Mouse (Mus musculus): ENCODE measurements around the gene 1700056E22Rik. TPM values are rescaled to one million over a fixed set of nuclear protein-coding genes. Genes with fewer than 3 reads are reported as not detected.

The 1700056E22Rik gene
- polyA plus RNA-seq (2015; fragmentation: Nextera tagmentation; extraction: Ambion mirVana) = 0.94 and 1.6 TPM in 2 replicates

DNA sequence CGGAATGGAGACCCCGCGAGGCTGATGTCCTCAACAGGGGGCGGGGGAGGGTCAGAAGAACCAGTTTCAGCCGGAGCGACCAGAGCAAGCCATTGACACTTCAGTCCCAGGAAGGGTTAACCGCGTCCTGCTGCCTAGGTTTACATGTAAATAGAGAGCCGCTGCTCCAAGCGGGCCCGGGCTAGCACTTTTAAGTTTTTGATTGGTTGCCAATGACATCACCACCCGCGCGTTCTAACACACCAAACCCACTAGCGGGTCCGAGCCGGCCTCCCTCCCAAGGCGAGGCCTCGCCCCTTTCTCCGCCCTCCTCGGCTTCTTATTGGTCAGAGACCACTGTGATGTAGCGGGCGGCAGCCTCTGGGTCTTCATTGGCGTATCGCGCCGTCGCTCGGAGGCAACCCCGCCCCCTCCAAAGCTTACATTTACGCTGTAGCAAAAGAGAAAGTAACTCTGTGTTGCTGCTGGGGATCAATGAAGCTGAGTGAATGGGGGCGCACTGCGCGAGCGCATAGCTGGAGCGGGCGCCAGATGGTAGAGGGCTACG is at the start of gene 1700056E22Rik:
TSS of gene 1700056E22Rik (minus strand) at position 291 of the 547 bp plus-strand sequence.
- H3K4me1 ChIP-seq (replicated peaks) = peaks cover 36% of the 10 kb centered on the region
- peak; percentile 99 for ATAC-seq
- H3K27me3 ChIP-seq = no peaks in the 10 kb centered on the region
- peak within 1 kb of the TSS; percentile 77 for H3K4me2 ChIP-seq (replicated peaks)
- no peaks in the 10 kb centered on the region; the same call in 1 of the 2 replicates for H3K36me3 ChIP-seq
- H3K9me3 ChIP-seq = no peaks in the 10 kb centered on the region
- H3K27ac ChIP-seq = peak within 1 kb of the TSS; percentile 94
- peak within 1 kb of the TSS; percentile 80 for H3K9ac ChIP-seq (replicated peaks)
- H3K4me3 ChIP-seq (replicated peaks) = peak within 1 kb of the TSS; percentile 62
- under 1% methylated on average over 38 of the region's 38 CpGs for WGBS

DNA sequence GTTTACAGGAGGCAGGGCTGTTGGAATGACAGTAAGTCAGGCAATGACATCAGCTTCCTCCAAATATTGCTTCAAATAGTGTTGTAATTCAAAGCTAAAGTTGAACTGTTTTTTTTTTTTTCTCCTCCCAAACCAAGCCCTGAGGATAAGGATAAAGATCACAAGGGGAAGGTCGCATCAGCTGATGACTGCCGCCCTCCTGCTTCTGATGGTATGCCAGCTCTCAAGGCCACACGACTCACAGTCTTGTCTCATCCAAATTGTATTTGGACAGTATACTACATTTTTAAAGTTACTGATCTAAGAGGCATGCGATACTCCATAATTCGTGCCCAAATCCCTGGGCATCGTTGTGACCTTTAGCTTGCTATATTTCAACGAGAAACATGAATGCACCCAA is 49.1 kb upstream of the 1700056E22Rik start:
- no peaks in the 10 kb centered on the region for H3K36me3 ChIP-seq
- 91% methylated on average over 7 of the region's 7 CpGs for WGBS
- no peak for ATAC-seq
- no peaks in the 10 kb centered on the region for H3K9me3 ChIP-seq
- H3K4me2 ChIP-seq (replicated peaks) = no peak overlapping the region
- H3K4me1 ChIP-seq (replicated peaks) = no peaks in the 10 kb centered on the region
- H3K4me3 ChIP-seq (replicated peaks) = no peak overlapping the region
- H3K27ac ChIP-seq = no peak overlapping the region
- no peak overlapping the region for H3K9ac ChIP-seq (replicated peaks)
- H3K27me3 ChIP-seq = no peaks in the 10 kb centered on the region

DNA sequence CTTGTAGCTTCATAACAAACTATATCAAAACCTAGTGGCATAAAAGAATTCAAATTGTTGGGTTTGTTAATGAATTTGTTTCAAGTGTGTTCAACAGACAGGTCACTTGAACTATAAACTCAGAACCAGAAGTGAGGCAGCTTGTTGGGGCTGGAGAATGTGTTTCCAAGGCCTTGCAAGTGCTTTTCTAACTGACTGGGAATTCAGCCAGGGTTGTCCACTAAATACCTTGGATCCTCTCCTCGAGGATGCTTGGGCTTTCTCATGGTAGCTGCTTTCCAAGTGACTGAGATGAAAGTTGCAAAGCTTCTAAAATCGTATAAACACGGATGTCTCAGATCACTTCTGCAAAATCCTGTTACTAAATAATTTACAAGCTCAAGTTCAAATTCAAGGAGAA is 48.6 kb upstream of the 1700056E22Rik start:
- no peak overlapping the region for H3K27ac ChIP-seq
- no peaks in the 10 kb centered on the region for H3K27me3 ChIP-seq
- H3K9me3 ChIP-seq = no peaks in the 10 kb centered on the region
- no peak for ATAC-seq
- H3K4me1 ChIP-seq (replicated peaks) = no peaks in the 10 kb centered on the region
- no peak overlapping the region for H3K4me2 ChIP-seq (replicated peaks)
- no peak overlapping the region for H3K9ac ChIP-seq (replicated peaks)
- H3K4me3 ChIP-seq (replicated peaks) = no peak overlapping the region
- WGBS = 79% methylated on average over 3 of the region's 3 CpGs
- no peaks in the 10 kb centered on the region for H3K36me3 ChIP-seq

DNA sequence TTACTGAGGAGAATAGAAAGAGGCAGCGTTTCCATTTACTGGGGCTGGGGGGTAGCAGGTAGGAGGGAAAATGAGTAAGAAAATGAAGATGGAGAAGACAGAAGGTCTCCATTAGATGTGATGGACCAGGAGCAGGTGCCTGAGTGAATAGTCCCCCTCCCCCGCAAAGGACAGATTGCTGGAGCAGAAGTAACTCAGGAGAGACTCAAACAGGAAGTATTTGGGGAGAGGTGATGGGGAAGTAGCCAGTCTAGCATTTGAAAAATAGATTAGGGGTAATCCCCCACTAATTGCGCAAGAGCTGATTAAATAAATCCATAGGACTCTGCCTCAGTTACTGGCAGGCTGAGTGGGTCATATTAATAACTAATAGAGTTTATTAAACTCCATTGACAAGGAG is 45.2 kb upstream of the 1700056E22Rik start:
- Histone ChIP-seq H3K27me3 (no peaks in the 10 kb centered on the region), H3K4me3 (replicated peaks) (no peak overlapping the region), H3K36me3 (peaks cover 6% of the 10 kb centered on the region; the same call in 1 of the 2 replicates), H3K4me2 (replicated peaks) (no peak overlapping the region), H3K4me1 (replicated peaks) (no peaks in the 10 kb centered on the region; the same call in 1 of the 2 replicates), H3K27ac (no peak overlapping the region), H3K9ac (replicated peaks) (no peak overlapping the region), H3K9me3 (no peaks in the 10 kb centered on the region)
- no peak for ATAC-seq
- 88% methylated on average over 3 of the region's 3 CpGs for WGBS

DNA sequence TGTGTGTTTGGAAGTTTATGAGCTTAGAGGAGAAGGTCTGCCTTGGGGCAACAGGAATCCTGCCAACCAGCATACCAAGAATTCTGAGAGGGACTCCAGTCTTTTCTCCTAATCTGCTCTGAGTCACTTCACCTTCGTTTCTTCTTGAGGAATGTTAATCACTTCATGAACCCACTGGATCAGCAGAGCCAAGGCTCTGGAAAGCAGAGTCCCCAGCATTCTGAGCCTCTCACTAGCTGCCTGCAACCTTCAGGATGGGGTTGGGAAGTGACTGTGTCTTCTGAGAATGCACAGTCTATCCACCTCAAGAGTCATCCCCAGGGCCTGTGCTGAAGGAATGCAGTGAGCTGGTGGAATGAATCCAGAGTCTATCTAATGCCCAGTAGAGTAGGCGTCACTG is 42.7 kb upstream of the 1700056E22Rik start:
- Histone ChIP-seq H3K4me3 (replicated peaks) (no peak overlapping the region), H3K9me3 (no peaks in the 10 kb centered on the region), H3K27me3 (no peaks in the 10 kb centered on the region), H3K4me1 (replicated peaks) (no peaks in the 10 kb centered on the region; the same call in 1 of the 2 replicates), H3K9ac (replicated peaks) (no peak overlapping the region), H3K27ac (no peak overlapping the region), H3K36me3 (peaks cover 18% of the 10 kb centered on the region), H3K4me2 (replicated peaks) (no peak overlapping the region)
- WGBS = 70% methylated on average over 2 of the region's 2 CpGs
- ATAC-seq = no peak

DNA sequence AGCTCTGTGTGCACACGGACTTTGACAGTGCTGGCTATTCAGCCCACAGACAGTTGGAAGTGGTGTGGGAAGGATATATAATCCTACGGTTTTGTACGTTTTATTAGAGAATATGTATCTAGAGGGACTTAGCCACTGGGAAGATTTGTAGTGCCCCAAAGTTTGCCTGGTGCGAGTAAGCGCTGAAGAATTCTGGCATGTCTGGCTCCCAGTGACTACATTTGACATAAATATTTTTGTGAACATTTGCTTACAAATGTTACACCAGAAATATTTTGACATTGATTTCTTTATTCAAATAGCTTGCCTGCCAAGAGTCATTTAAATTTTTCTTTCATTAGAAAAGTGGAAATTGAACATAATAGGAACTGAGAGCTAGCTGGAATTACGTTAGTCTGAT is 42.0 kb upstream of the 1700056E22Rik start:
- H3K27me3 ChIP-seq = no peaks in the 10 kb centered on the region
- no peak for ATAC-seq
- peaks cover 24% of the 10 kb centered on the region for H3K36me3 ChIP-seq
- no peak overlapping the region for H3K9ac ChIP-seq (replicated peaks)
- H3K4me3 ChIP-seq (replicated peaks) = no peak overlapping the region
- H3K27ac ChIP-seq = no peak overlapping the region
- no peaks in the 10 kb centered on the region for H3K9me3 ChIP-seq
- no peaks in the 10 kb centered on the region; the same call in 1 of the 2 replicates for H3K4me1 ChIP-seq (replicated peaks)
- WGBS = 90% methylated on average over 6 of the region's 6 CpGs
- H3K4me2 ChIP-seq (replicated peaks) = no peak overlapping the region

DNA sequence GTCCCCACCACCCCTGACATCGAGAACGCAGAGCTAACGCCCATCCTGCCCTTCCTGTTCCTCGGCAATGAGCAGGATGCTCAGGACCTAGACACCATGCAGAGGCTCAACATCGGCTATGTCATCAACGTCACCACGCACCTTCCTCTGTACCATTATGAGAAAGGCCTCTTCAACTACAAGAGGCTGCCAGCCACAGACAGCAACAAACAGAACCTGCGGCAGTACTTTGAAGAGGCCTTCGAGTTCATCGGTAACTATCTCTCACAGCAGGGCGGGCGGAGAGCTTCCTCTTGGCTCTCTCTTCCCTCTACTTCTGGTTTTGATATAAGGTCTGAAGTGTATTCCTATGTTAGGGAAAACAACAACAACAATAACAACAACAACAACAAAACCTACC is 34.9 kb upstream of the 1700056E22Rik start:
- no peaks in the 10 kb centered on the region for H3K9me3 ChIP-seq
- no peak overlapping the region for H3K27ac ChIP-seq
- WGBS = 95% methylated on average over 12 of the region's 12 CpGs
- peaks cover 20% of the 10 kb centered on the region for H3K4me1 ChIP-seq (replicated peaks)
- no peak overlapping the region for H3K4me3 ChIP-seq (replicated peaks)
- no peak for ATAC-seq
- no peak overlapping the region for H3K9ac ChIP-seq (replicated peaks)
- H3K27me3 ChIP-seq = no peaks in the 10 kb centered on the region
- H3K36me3 ChIP-seq = peaks cover 33% of the 10 kb centered on the region
- H3K4me2 ChIP-seq (replicated peaks) = no peak overlapping the region

DNA sequence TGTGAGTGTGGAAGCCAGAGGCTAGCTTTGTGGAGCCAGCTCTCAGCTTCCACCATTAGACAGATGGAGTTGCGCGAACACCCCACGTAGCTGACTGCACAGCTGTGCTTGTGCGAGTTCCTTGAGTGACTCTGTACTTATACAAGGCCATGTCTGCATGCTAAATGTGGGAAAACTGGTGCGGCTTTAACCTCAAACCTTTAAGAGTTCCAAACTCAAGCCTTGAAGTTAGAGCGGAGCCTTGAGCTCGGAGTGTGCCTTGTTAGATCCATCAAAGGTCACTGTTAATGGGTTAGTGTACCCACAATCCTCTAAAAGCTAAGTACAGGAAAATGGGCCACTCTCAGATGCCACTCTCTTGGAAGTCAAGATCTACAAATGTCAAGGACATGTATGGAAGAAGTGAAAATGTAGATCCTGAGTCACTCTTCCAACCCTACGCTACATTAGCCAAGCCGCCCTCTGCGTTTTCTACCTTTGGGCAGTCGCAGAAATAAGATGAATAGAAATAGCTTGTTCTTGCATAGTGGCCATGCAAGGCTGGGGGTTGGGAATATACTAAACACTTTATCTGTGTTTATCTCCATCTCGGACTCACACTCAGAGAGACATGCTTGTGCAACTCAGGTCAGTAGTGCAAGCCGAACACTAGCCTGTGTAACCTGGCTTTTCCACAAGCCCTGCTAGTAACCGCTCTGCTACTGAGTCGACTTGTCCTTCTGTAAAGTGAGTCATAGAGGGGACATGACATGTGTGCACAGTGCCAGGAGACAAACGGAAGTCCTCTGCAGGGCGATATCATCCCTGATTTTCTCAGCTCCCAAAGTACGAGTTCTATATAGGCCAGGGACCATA is 33.8 kb upstream of the 1700056E22Rik start:
- no peak for ATAC-seq
- 95% methylated on average over 18 of the region's 18 CpGs for WGBS
- H3K4me2 ChIP-seq (replicated peaks) = no peak overlapping the region
- peaks cover 20% of the 10 kb centered on the region for H3K4me1 ChIP-seq (replicated peaks)
- no peak overlapping the region for H3K9ac ChIP-seq (replicated peaks)
- peaks cover 26% of the 10 kb centered on the region for H3K36me3 ChIP-seq
- H3K27ac ChIP-seq = no peak overlapping the region
- no peaks in the 10 kb centered on the region for H3K27me3 ChIP-seq
- no peaks in the 10 kb centered on the region for H3K9me3 ChIP-seq
- H3K4me3 ChIP-seq (replicated peaks) = no peak overlapping the region

DNA sequence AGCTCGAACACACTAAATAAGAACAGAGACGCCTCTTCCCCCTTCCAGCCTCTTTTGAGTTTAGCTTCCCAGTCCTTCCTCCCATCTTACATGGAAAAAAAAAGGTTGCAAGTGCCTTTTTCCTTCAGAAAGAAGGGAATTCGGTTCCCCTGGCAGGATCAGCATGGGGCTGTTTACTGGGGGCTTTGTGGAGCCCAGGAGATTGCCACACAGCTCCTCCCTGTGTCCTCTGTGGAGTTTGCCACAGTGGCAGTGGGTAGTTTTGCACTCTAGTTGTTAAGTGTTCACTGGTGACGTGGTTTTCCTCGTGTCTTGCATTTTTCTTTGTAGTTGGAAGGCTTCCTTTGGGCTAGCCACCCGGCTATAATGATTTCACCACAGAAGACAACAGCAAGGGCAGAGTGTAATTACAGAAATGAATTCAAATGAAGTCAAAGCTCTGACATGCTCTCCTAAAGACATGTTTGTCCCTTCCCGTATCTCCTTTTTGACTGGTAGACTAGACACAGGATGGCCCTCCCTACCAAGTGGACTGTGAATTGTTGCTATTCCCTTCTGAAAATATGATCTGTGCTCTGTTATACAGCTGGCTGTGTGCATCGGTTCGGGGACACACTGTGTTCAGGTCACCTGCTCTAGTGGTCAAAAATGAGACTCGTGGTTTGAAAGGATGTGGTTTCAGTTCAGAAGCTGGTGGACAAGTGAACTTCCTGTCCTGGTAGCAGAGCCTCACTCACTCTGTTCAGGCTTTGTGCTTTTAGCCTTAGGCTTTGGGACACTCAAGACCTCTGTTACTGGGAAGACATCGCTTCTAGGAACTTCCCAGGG is 32.6 kb upstream of the 1700056E22Rik start:
- 0 out of 2 replicates have a peak overlapping the region, but pooled peaks have one; percentile 2 for H3K9ac ChIP-seq (replicated peaks)
- H3K4me2 ChIP-seq (replicated peaks) = peak overlapping the region; percentile 17; the same call in 1 of the 2 replicates
- no peaks in the 10 kb centered on the region for H3K9me3 ChIP-seq
- peaks cover 20% of the 10 kb centered on the region for H3K4me1 ChIP-seq (replicated peaks)
- peak overlapping the region; percentile 81 for H3K27ac ChIP-seq
- 47% methylated on average over 11 of the region's 11 CpGs for WGBS
- no peaks in the 10 kb centered on the region for H3K27me3 ChIP-seq
- peak; percentile 74 for ATAC-seq
- H3K4me3 ChIP-seq (replicated peaks) = no peak overlapping the region
- H3K36me3 ChIP-seq = peaks cover 23% of the 10 kb centered on the region

DNA sequence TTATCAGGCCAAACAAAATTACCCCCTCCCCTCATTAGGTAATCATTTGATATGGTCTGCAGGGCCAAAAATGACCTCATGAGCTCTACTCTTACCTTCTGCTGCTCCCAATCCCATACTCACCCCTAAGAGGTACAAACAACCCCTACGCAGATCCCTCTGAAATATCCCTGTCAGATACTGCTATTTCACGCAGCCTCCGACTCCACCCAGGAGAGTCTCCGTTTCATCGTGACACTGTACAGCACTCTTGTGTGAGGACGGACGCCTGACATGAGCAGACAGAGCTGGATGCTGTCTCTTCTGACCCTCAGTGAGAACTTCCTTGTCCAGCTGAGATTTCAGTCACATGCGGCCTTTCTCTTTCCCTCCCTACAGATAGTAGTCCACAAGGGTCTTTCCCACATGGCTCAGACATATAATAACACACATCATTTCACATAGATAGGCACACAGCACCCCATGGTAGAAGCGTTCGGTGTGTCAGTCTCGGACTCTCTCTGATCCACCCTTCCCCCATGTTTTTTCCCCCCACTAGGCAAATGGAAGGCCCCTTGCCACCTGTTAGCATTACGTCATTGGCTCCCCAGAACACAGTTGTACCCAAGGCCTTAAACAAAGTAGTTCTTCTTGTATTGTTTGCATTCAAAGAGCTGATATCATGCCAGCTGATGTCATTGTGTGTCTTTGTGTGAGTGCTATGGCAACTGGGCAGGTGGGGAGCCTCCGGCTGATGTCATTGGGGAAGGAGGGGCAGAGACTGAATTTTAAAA is 31.7 kb upstream of the 1700056E22Rik start:
- no peaks in the 10 kb centered on the region for H3K9me3 ChIP-seq
- peak; percentile 92 for ATAC-seq
- H3K4me3 ChIP-seq (replicated peaks) = no peak overlapping the region
- H3K36me3 ChIP-seq = peaks cover 16% of the 10 kb centered on the region
- no peaks in the 10 kb centered on the region for H3K27me3 ChIP-seq
- peak overlapping the region; percentile 17; the same call in 1 of the 2 replicates for H3K4me2 ChIP-seq (replicated peaks)
- H3K27ac ChIP-seq = peak overlapping the region; percentile 81
- H3K4me1 ChIP-seq (replicated peaks) = peaks cover 20% of the 10 kb centered on the region
- WGBS = 50% methylated on average over 13 of the region's 13 CpGs
- H3K9ac ChIP-seq (replicated peaks) = no peak overlapping the region

DNA sequence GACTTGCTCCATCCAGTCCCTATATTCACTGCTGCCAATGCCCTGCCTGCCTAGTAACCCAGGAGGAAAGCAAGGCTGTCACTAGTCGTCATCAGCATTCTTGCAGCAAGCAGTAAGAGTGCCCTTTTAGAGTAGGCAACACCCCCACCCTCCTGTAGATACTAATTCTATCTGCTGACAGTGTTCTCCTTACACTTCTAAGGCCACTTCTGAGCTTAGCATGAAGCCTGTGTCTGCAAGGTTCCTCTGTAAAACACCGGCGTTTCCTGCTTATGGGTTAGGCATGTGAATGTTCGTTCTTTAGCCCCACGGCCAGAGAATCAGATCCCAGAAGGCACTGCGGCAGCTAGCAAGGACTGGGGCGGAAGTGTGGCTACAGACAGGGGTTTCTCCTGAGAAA is 30.2 kb upstream of the 1700056E22Rik start:
- peaks cover 6% of the 10 kb centered on the region for H3K36me3 ChIP-seq
- no peak for ATAC-seq
- H3K4me2 ChIP-seq (replicated peaks) = no peak overlapping the region
- H3K27ac ChIP-seq = no peak overlapping the region
- peaks cover 20% of the 10 kb centered on the region for H3K4me1 ChIP-seq (replicated peaks)
- WGBS = 85% methylated on average over 7 of the region's 7 CpGs
- no peak overlapping the region for H3K4me3 ChIP-seq (replicated peaks)
- no peaks in the 10 kb centered on the region for H3K27me3 ChIP-seq
- H3K9ac ChIP-seq (replicated peaks) = no peak overlapping the region
- no peaks in the 10 kb centered on the region for H3K9me3 ChIP-seq

All from midbrain, embryonic 13.5 days (tissue).